Comparison of ENCODE assay signal across 17 mouse cellular contexts in genomic region chr16:57302792-57303698, GRCm38 (mm10). TPM values are rescaled to one million over a fixed set of nuclear protein-coding genes. Genes with fewer than 3 reads are reported as not detected.
A peak's percentile ranks its signal among the peaks of the same experiment; 100 is the strongest.
DNase-seq lines count a peak whose midpoint lies in the region; ATAC-seq and TF ChIP-seq lines count a peak whose summit lies in the region.
"Had no signal": no experiment of that assay in that cellular context is flagged by ENCODE, and none has a peak within 500 bp of the region (broad histone marks: within the 10 kb centered on the region; RNA-seq: fewer than 3 reads in every experiment).

No protein-coding gene starts in this region.

- 60% methylated on average over 25 of the region's 25 CpGs for WGBS in embryonic facial prominence, embryonic 11.5 days
- WGBS in forebrain, postnatal 0 days: 70% methylated on average over 25 of the region's 25 CpGs
- WGBS in limb, embryonic 13.5 days: 32% methylated on average over 25 of the region's 25 CpGs

- no peak overlapping the region for H3K27ac ChIP-seq in embryonic facial prominence, embryonic 11.5 days (replicated peaks; ENCODE audit: low read depth, low read length)
- H3K27ac ChIP-seq in forebrain, postnatal 0 days (ENCODE audit: low read depth, low read length): no peak overlapping the region
- peak overlapping the region; percentile 48; the same call in 1 of the 2 replicates for H3K27ac ChIP-seq in limb, embryonic 13.5 days

- TF ChIP-seq CTCF in forebrain, postnatal 0 days (IDR thresholded peaks at IDR 0.05; ENCODE audit: low read depth): no peak

- H3K9ac ChIP-seq in embryonic facial prominence, embryonic 11.5 days (replicated peaks; ENCODE audit: low read length): no peak overlapping the region
- no peak overlapping the region for H3K9ac ChIP-seq in forebrain, postnatal 0 days
- no peak overlapping the region for H3K9ac ChIP-seq in limb, embryonic 13.5 days

- DNase-seq in embryo, embryonic 10 days (ENCODE audit: low spot score): peak; percentile 43
- no peak for DNase-seq in embryo, embryonic 9.5 days (ENCODE audit: extremely low spot score)
- peak; percentile 43 for DNase-seq in embryonic facial prominence, embryonic 11.5 days (ENCODE audit: low spot score)
- peak; percentile 5 for DNase-seq in forebrain, postnatal 0 days
- DNase-seq in adipocyte (ENCODE audit: low spot score): no peak
- no peak for DNase-seq in cerebellum, postnatal 25 days
- DNase-seq in urinary bladder, postnatal 10 days (ENCODE audit: low spot score): no peak
- DNase-seq: cerebellum, adult 18-20 months; right cerebral cortex, postnatal 4 days had no signal

- no peaks in the 10 kb centered on the region for H3K27me3 ChIP-seq in embryonic facial prominence, embryonic 11.5 days (ENCODE audit: control insufficient read depth, insufficient read depth, low read length)
- no peaks in the 10 kb centered on the region for H3K27me3 ChIP-seq in forebrain, postnatal 0 days (ENCODE audit: insufficient read depth, low read length)
- no peaks in the 10 kb centered on the region for H3K27me3 ChIP-seq in limb, embryonic 13.5 days
- H3K27me3 ChIP-seq: CH12.LX had no signal

- no peaks in the 10 kb centered on the region for H3K36me3 ChIP-seq in embryonic facial prominence, embryonic 11.5 days (replicated peaks; ENCODE audit: control insufficient read depth, insufficient read depth, low read depth, low read length)
- H3K36me3 ChIP-seq in forebrain, postnatal 0 days (ENCODE audit: insufficient read depth): no peaks in the 10 kb centered on the region
- H3K36me3 ChIP-seq in limb, embryonic 13.5 days: no peaks in the 10 kb centered on the region

- H3K4me1 ChIP-seq in embryonic facial prominence, embryonic 11.5 days (ENCODE audit: control insufficient read depth, insufficient read depth, low read length): no peaks in the 10 kb centered on the region
- no peaks in the 10 kb centered on the region for H3K4me1 ChIP-seq in forebrain, postnatal 0 days (ENCODE audit: insufficient read depth)
- H3K4me1 ChIP-seq in limb, embryonic 13.5 days: peaks cover 31% of the 10 kb centered on the region

- H3K4me3 ChIP-seq in embryonic facial prominence, embryonic 11.5 days (ENCODE audit: low read depth, low read length): no peak overlapping the region
- no peak overlapping the region for H3K4me3 ChIP-seq in forebrain, postnatal 0 days (ENCODE audit: low read depth, low read length)
- peak overlapping the region; percentile 30 for H3K4me3 ChIP-seq in limb, embryonic 13.5 days
- H3K4me3 ChIP-seq: myocyte had no signal

- no peak overlapping the region for H3K4me2 ChIP-seq in embryonic facial prominence, embryonic 11.5 days (ENCODE audit: low read depth, low read length)
- no peak overlapping the region for H3K4me2 ChIP-seq in forebrain, postnatal 0 days (ENCODE audit: low read depth)
- H3K4me2 ChIP-seq in limb, embryonic 13.5 days (replicated peaks): peak overlapping the region; percentile 63

- peak; percentile 71 for ATAC-seq in embryonic facial prominence, embryonic 11.5 days (replicated peaks; ENCODE audit: insufficient number of reproducible peaks, low FRiP score, low TSS enrichment, low read depth)
- peak; percentile 34; the same call in 1 of the 2 replicates for ATAC-seq in forebrain, postnatal 0 days
- ATAC-seq in limb, embryonic 13.5 days (ENCODE audit: low FRiP score, low read depth): peak; percentile 71
- ATAC-seq: inflammation-experienced regulatory T-cells, adult 6 months had no signal

- no peaks in the 10 kb centered on the region for H3K9me3 ChIP-seq in embryonic facial prominence, embryonic 11.5 days (replicated peaks; ENCODE audit: control insufficient read depth, low read length)
- no peaks in the 10 kb centered on the region for H3K9me3 ChIP-seq in forebrain, postnatal 0 days (ENCODE audit: low read length)
- no peaks in the 10 kb centered on the region for H3K9me3 ChIP-seq in limb, embryonic 13.5 days

RNA-seq across cellular contexts. Expression of gene Tmem30c, which starts 10.4 kb away (rescaled TPM):
- polyA plus RNA-seq in embryonic facial prominence, embryonic 11.5 days (2014; fragmentation: Nextera tagmentation; extraction: Ambion mirVana): not detected in 2 replicates
- 0.23 and 0.24 TPM in 2 replicates for total RNA-seq in forebrain, postnatal 0 days (2014; rRNA removed)
- 0.27 TPM in 1 of 2 replicates, not detected in the other for polyA plus RNA-seq in forebrain, postnatal 0 days (2015; fragmentation: Nextera tagmentation; extraction: Ambion mirVana)
- polyA plus RNA-seq in limb, embryonic 13.5 days (2015; fragmentation: Nextera tagmentation; extraction: Ambion mirVana): 0.11 and 0.17 TPM in 2 replicates
- polyA plus RNA-seq: heart, embryonic 16.5 days; kidney, embryonic 16.5 days; liver, embryonic 16.5 days; macrophage; myocyte had no signal

RNA-seq across cellular contexts. Expression of gene Filip1l, which starts 49.8 kb away (rescaled TPM):
- 24.1 and 24.2 TPM in 2 replicates for polyA plus RNA-seq in embryonic facial prominence, embryonic 11.5 days (2014; fragmentation: Nextera tagmentation; extraction: Ambion mirVana)
- total RNA-seq in forebrain, postnatal 0 days (2014; rRNA removed): 1.3 and 1.8 TPM in 2 replicates
- polyA plus RNA-seq in forebrain, postnatal 0 days (2015; fragmentation: Nextera tagmentation; extraction: Ambion mirVana): 1.7 and 1.8 TPM in 2 replicates
- 31.5 and 37.3 TPM in 2 replicates for polyA plus RNA-seq in limb, embryonic 13.5 days (2015; fragmentation: Nextera tagmentation; extraction: Ambion mirVana)

Comparison
In these comparisons a context has a peak if more than half of its experiments do, and no peak if none do; other contexts are left out.
1. DNase-seq: peak in embryo, embryonic 10 days (single experiment), embryonic facial prominence, embryonic 11.5 days (single experiment) and forebrain, postnatal 0 days (single experiment); none in embryo, embryonic 9.5 days (single experiment), adipocyte (single experiment), cerebellum, postnatal 25 days (0 of 2) and urinary bladder, postnatal 10 days (single experiment).
2. Peak in every context shown above with its lines, with median percentiles within 50 percentile points of each other: ATAC-seq.